Mouse (Mus musculus) cerebellum, adult 2 months (tissue): ENCODE measurements at regions not wholly inside any gene's neighbourhood (a gene's known extent, or its start where the extent isn't known, plus 50 kb on each side); places are given as distances from the start of the nearest gene placed in this dataset.

Experiments
- CTCF ChIP-seq: fragments of 200-500 bp; IDR thresholded peaks from 2 replicates; pipeline ENCODE4 v1.5.1; 2011; ENCODE audit warnings: low read depth, mild to moderate bottlenecking, control low read depth, low read length, moderate library complexity, borderline replicate concordance; ENCODE audit not compliant: insufficient read depth
- POLR2A ChIP-seq: fragments of 200-500 bp; IDR thresholded peaks from 2 replicates; pipeline ENCODE4 v1.6.1; 2011; ENCODE audit warnings: low read length, control low read depth, borderline replicate concordance; ENCODE audit not compliant: insufficient read depth

GRCm38 (mm10) chr3:105191830-105192229, 125.2 kb downstream of the 4930564D02Rik start:
- no peak for TF ChIP-seq CTCF
- no peak for TF ChIP-seq POLR2A
